ENCODE assay signal across 8 mouse cellular contexts in genomic region chr5:113830292-113830643, GRCm38 (mm10). TPM values are rescaled to one million over a fixed set of nuclear protein-coding genes. Genes with fewer than 3 reads are reported as not detected.
DNase-seq lines count a peak whose midpoint lies in the region; ATAC-seq lines count a peak whose summit lies in the region.

No protein-coding gene starts in this region.

- no peak for DNase-seq in heart, adult 8-10 months (ENCODE audit: low spot score)
- peak; percentile 48 for DNase-seq in c-Kit-positive CD71-positive TER-119-negative erythroid progenitor cells, embryonic 14.5 days (ENCODE audit: low read depth)
- peak; percentile 69 to 78 for DNase-seq in spleen, postnatal 14 days (ENCODE audit: low spot score in 2 of 2)
- DNase-seq in cerebellum, adult 18-20 months, result no peak
- no peak for DNase-seq in retina, embryonic 14.5 days (ENCODE audit: low spot score)
- no peak for DNase-seq in adrenal gland, postnatal 10 days

- no peaks in the 10 kb centered on the region for H3K36me3 ChIP-seq in heart, embryonic 13.5 days
- H3K36me3 ChIP-seq in liver, embryonic 16.5 days (ENCODE audit: control insufficient read depth, insufficient read depth), result no peaks in the 10 kb centered on the region

- WGBS in heart, embryonic 13.5 days, result 41% methylated on average over 10 of the region's 10 CpGs
- 9% methylated on average over 10 of the region's 10 CpGs for WGBS in liver, embryonic 16.5 days (ENCODE audit: insufficient replicate concordance)

- no peak overlapping the region for H3K4me3 ChIP-seq in heart, embryonic 13.5 days
- peak overlapping the region; percentile 39 for H3K4me3 ChIP-seq in liver, embryonic 16.5 days (ENCODE audit: low read depth, low read length)

- no peaks in the 10 kb centered on the region for H3K9me3 ChIP-seq in heart, embryonic 13.5 days
- no peaks in the 10 kb centered on the region for H3K9me3 ChIP-seq in liver, embryonic 16.5 days (replicated peaks; ENCODE audit: control insufficient read depth, low read length)

- 0 out of 2 replicates have a peak overlapping the region, but pooled peaks have one; percentile 10 for H3K9ac ChIP-seq in heart, embryonic 13.5 days
- peak overlapping the region; percentile 35; the same call in 1 of the 2 replicates for H3K9ac ChIP-seq in liver, embryonic 16.5 days (ENCODE audit: low read depth, low read length)

- no peak overlapping the region for H3K4me2 ChIP-seq in heart, embryonic 13.5 days
- H3K4me2 ChIP-seq in liver, embryonic 16.5 days (ENCODE audit: low read depth, low read length), result peak overlapping the region; percentile 19

- H3K27me3 ChIP-seq in heart, embryonic 13.5 days (replicated peaks), result peaks cover 6% of the 10 kb centered on the region; the same call in 1 of the 2 replicates
- no peaks in the 10 kb centered on the region for H3K27me3 ChIP-seq in liver, embryonic 16.5 days (ENCODE audit: control insufficient read depth, insufficient read depth, low read depth, low read length)

- no peak overlapping the region for H3K27ac ChIP-seq in heart, embryonic 13.5 days (replicated peaks)
- H3K27ac ChIP-seq in liver, embryonic 16.5 days (ENCODE audit: low read length), result peak overlapping the region; percentile 36

- ATAC-seq in heart, embryonic 13.5 days (ENCODE audit: extremely low read depth, insufficient number of reproducible peaks, low FRiP score, low TSS enrichment), result no peak
- ATAC-seq in liver, embryonic 16.5 days (ENCODE audit: low read depth), result peak; percentile 61

- H3K4me1 ChIP-seq in heart, embryonic 13.5 days, result no peaks in the 10 kb centered on the region
- peaks cover 13% of the 10 kb centered on the region for H3K4me1 ChIP-seq in liver, embryonic 16.5 days (ENCODE audit: control insufficient read depth, low read depth, low read length)

RNA-seq across cellular contexts. Expression of gene Selplg, which starts 2.2 kb away (rescaled TPM):
- polyA plus RNA-seq in heart, embryonic 13.5 days (2015; fragmentation: Nextera tagmentation; extraction: Ambion mirVana), result 1.2 and 1.3 TPM in 2 replicates
- total RNA-seq in heart, adult 8-10 months (2022), result 10 to 100 TPM in 1 of 4 experiments, 1 to 10 TPM in 3; 1.8 to 10.3 (median 2.6) TPM
- 14.1 and 15.4 TPM in 2 replicates for polyA plus RNA-seq in liver, embryonic 16.5 days (2015; fragmentation: Nextera tagmentation; extraction: Ambion mirVana)
- 1 to 10 TPM; 6.6 to 6.9 TPM for total RNA-seq in adrenal gland, postnatal 10 days (2021)

RNA-seq across cellular contexts. Expression of gene Tmem119, which starts 30.0 kb away (rescaled TPM):
- polyA plus RNA-seq in heart, embryonic 13.5 days (2015; fragmentation: Nextera tagmentation; extraction: Ambion mirVana), result 13.3 and 15.8 TPM in 2 replicates
- total RNA-seq in heart, adult 8-10 months (2022), result 1 to 10 TPM; 2.0 to 4.6 (median 2.7) TPM
- 3.6 and 4.5 TPM in 2 replicates for polyA plus RNA-seq in liver, embryonic 16.5 days (2015; fragmentation: Nextera tagmentation; extraction: Ambion mirVana)
- total RNA-seq in adrenal gland, postnatal 10 days (2021), result 10 to 100 TPM; 14.0 to 18.0 TPM

RNA-seq across cellular contexts. Expression of gene Iscu, which starts 57.7 kb away (rescaled TPM):
- 99.6 and 102 TPM in 2 replicates for polyA plus RNA-seq in heart, embryonic 13.5 days (2015; fragmentation: Nextera tagmentation; extraction: Ambion mirVana)
- 100 to 1,000 TPM; 195 to 224 (median 212) TPM for total RNA-seq in heart, adult 8-10 months (2022)
- polyA plus RNA-seq in liver, embryonic 16.5 days (2015; fragmentation: Nextera tagmentation; extraction: Ambion mirVana), result 82.4 and 83.7 TPM in 2 replicates
- total RNA-seq in adrenal gland, postnatal 10 days (2021), result 100 to 1,000 TPM; 344 to 362 TPM

RNA-seq across cellular contexts. Expression of gene Sart3, which starts 58.0 kb away (rescaled TPM):
- 32.0 and 34.5 TPM in 2 replicates for polyA plus RNA-seq in heart, embryonic 13.5 days (2015; fragmentation: Nextera tagmentation; extraction: Ambion mirVana)
- total RNA-seq in heart, adult 8-10 months (2022), result 10 to 100 TPM; 11.2 to 12.6 (median 12.2) TPM
- polyA plus RNA-seq in liver, embryonic 16.5 days (2015; fragmentation: Nextera tagmentation; extraction: Ambion mirVana), result 13.9 and 15.7 TPM in 2 replicates
- 10 to 100 TPM; 26.3 to 31.3 TPM for total RNA-seq in adrenal gland, postnatal 10 days (2021)

Comparison
In these comparisons a context has a peak if more than half of its experiments do, and no peak if none do; other contexts are left out.
1. DNase-seq: peak in c-Kit-positive CD71-positive TER-119-negative erythroid progenitor cells, embryonic 14.5 days (single experiment) and spleen, postnatal 14 days (2 of 2); none in heart, adult 8-10 months (single experiment), cerebellum, adult 18-20 months (0 of 2), retina, embryonic 14.5 days (single experiment) and adrenal gland, postnatal 10 days (single experiment).